Mouse (Mus musculus) adrenal gland, postnatal 36 days (tissue): ENCODE measurements around the gene Fsip1. TPM values are rescaled to one million over a fixed set of nuclear protein-coding genes. Genes with fewer than 3 reads are reported as not detected.

ENCODE experiments used
- DNase-seq, 2 experiments: peaks; one replicate each; pipeline ENCODE4 v3.0.0; 2021; ENCODE audit warnings: mixed read lengths in 1 of 2
- microRNA-seq: library from miRNA; unstranded; fragments of <30 nt; microRNA quantifications from one replicate; pipeline ENCODE4 v1.2.0, GENCODE M21; 2021
- total RNA-seq, 2 experiments: library from RNA; stranded (reverse); gene quantifications; 2 replicates each; pipeline ENCODE4 v1.2.3; 2021

The Fsip1 gene
- total RNA-seq, 2 experiments from 2014 or later = 0.23 to 0.26 TPM

- DNase-seq = no peak
Observed at GRCm38 (mm10) chr2:118087044-118087726, 169.6 kb downstream of the Fsip1 start.

GRCm38 (mm10) chr2:118085647-118086046 lies 171.1 kb downstream of the Fsip1 start:
- DNase-seq = no peak

- no peak for DNase-seq
Observed at GRCm38 (mm10) chr2:118084693-118085092, 172.1 kb downstream of the Fsip1 start.

GRCm38 (mm10) chr2:118083652-118084051 lies 173.1 kb downstream of the Fsip1 start:
- DNase-seq = no peak

- no peak for DNase-seq
Observed at GRCm38 (mm10) chr2:118081581-118081980, 175.2 kb downstream of the Fsip1 start.

Small RNA genes lying within 50 kb of the gene (microRNA-seq; reads per million reads assigned to microRNA genes)
- not detected for gene Gm22800

Other genes starting within 250 kb of the Fsip1 start
- gene Thbs1, start 145.1 kb downstream of the Fsip1 start, total RNA-seq = 10 to 100 TPM; 16.7 to 55.2 TPM
- 1 to 10 TPM; 2.5 TPM for gene Gpr176, start 116.5 kb upstream of the Fsip1 start, total RNA-seq
- gene Eif2ak4, start 131.7 kb upstream of the Fsip1 start, total RNA-seq = 10 to 100 TPM; 17.7 to 18.0 TPM
- 100 to 1,000 TPM; 210 to 233 TPM for gene Srp14, start 222.7 kb upstream of the Fsip1 start, total RNA-seq